Mouse (Mus musculus): ENCODE measurements around the gene Trim44. TPM values are rescaled to one million over a fixed set of nuclear protein-coding genes. Genes with fewer than 3 reads are reported as not detected.

The Trim44 gene
- 41.1 TPM for polyA plus RNA-seq (2017; shearing (Covaris generic))

GRCm38 (mm10) chr2:102407363-102408184 lies at the start of gene Trim44:
Gene Trim44 (minus strand): TSS chr2:102407828.

DNA sequence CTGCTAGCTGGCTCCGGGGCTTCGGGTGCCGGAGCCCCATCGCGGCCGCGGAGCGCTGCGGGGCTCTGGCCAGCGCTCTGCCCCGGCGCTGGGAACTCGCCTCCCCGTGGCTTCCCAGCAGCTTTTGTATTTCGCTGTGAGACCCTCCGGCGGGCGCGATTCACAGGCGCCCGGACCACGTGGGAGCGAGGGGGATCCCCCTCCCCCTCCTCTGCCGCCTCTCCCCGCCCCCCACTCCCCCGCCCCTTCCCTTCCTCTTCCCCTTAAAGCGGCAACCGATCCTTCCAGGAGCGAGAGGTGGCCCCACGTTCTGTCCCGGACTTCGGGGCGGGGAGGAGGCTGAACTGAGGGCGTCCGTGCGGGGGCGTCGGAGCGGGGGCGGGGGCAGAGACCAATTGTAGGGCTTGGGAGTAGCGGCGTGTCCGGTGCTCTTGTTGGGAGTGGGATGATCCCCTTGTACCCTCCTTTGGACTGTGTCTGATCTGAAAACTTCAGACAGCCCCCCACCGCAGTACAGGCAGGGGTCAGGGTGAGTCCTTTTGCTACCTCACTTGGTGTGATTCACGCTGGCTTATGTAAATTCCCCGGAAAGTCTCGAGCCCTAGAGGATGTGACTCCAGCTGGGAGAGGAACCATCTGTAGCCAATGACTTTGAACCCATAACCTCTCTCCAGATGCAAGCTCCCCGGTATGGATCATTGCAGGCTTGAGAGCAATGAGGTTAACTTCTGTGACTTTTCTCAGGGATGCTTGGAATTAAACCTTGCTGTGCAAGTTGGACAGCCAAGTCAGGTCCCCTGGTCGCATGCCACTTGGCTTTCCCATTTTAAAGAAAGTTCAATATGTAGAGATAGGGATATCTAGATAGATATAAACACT lies 44.3 kb upstream of the Trim44 start, which contains the start of gene Fjx1:
Gene Fjx1 (minus strand): TSS at position 829 of the 879 bp plus-strand sequence.

Other genes starting within 250 kb of the Trim44 start
- 0.81 TPM for gene Ldlrad3, start 221.4 kb downstream of the Trim44 start, polyA plus RNA-seq (2017; shearing (Covaris generic))
- gene Fjx1, start 44.7 kb upstream of the Trim44 start, polyA plus RNA-seq (2017; shearing (Covaris generic)): 0.10 TPM
- gene Pamr1, start 142.2 kb upstream of the Trim44 start, polyA plus RNA-seq (2017; shearing (Covaris generic)): not detected